Mouse (Mus musculus) heart, postnatal 0 days (tissue): ENCODE measurements around the gene Shbg.

Experiments used
- CTCF ChIP-seq: IDR thresholded peaks from 2 replicates; pipeline ENCODE4 v1.5.1; 2016; ENCODE audit warnings: antibody characterized with exemption, control low read depth, low read depth
- EP300 ChIP-seq: IDR thresholded peaks from 2 replicates; pipeline ENCODE4 v1.6.1; 2016; ENCODE audit warnings: antibody characterized with exemption, low read depth

GRCm38 (mm10) chr11:69606491-69606795 lies 11.3 kb downstream of the Shbg start:
- no peak for TF ChIP-seq CTCF
- TF ChIP-seq EP300 = no peak
